Mouse (Mus musculus): Measurements from ENCODE around the gene Cers5.

- TF ChIP-seq POLR2A (IDR thresholded peaks at IDR 0.05; ENCODE audit: insufficient read depth, low read depth, low read length) (no peak; the same call in 1 of the 2 replicates), CTCF (IDR thresholded peaks at IDR 0.05) (no peak)
Measured at GRCm38 (mm10) chr15:99718461-99719021, 54.1 kb downstream of the Cers5 start.

All from heart, adult 2 months (tissue).